Mouse (Mus musculus): ENCODE data around the gene Cpz. TPM values are rescaled to one million over a fixed set of nuclear protein-coding genes. Genes with fewer than 3 reads are reported as not detected.
A peak's percentile ranks its signal among the peaks of the same experiment; 100 is the strongest.

Gene Cpz
- under 1 TPM; 0.14 to 0.51 (median 0.20) TPM for total RNA-seq (2022)

DNA sequence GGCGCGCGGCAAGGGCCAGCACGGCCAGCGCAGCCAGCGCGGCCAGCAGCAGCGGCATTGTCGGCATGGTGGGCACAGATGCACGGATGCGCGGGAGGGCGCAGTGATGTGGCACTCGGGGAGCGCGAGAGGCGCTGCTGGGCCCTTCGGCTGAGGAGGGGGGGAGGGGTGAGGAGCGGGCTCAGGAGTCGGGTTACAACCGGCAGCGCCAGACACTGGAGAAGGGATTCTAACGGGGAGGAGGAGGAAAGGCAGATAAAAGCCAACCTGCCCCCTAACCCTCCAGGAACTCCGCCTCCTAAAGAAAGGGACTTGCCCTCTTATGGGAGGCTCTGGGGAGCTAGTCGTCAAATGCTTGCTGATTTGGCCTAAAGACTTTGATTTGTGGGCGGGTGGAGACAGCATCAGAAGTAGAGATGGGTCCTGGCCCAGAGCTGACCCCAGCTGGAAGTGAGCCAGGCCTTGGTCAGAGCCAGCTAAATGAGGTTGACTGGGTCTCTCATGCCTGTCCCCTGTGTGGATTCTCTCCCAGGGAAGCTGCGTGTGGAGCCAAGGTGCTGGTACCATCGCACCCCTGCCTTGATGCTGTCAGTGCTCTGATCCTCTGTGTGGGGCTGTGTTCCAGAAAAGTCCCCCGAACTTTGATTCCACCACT lies at the start of gene Cpz:
Gene Cpz, minus strand, starts transcription at position 230 of the 655 bp plus-strand sequence.
- no peak for DNase-seq (ENCODE audit: low spot score in 2 of 2)

DNA sequence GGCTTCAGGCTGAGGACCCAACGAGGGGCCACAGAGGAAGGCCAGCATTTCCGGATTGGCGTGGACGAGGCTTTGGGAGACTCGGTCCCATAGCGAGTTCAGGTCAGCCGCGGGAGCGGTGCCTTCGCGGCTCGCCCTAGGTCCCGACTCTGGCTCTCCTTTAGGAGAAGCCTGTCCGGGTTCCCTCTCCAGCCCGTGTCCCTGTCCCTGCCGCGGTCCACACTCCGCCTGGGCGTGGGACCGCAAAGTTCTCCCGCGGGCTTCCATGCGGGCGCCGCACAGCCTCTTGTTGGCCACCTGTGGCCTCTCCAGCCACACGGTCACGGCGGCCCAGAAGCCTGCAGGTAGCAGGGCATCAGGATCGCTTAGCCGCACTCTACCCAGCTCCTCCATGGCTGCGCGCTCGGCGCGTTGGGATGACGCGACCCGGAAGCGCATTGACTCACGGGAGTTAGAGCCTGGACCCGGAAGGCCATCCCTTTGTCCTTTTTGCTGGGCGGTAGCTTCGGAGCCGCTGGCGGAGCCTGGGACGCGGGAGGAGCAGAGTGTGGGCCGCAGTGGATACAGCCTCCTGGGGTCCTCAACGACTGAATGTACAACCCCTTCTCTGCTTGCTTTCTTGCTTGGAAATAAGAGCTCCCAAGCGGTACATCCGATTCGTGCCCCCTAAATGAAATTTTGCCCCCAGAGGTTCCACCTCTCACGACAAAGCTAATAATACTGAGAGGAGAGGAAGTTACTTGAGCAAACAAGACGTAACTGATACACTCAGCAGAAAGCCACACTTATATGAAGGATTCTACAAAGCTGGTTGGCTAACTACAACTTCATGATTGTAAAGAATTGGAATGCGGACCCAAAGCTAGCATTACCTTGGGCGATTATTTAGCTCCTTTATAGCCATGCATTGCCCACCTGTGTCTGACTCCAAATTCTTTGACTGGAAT lies 49.4 kb upstream of the Cpz start, which contains the start of gene Trmt44:
Gene Trmt44, minus strand, starts transcription at position 418 of the 947 bp plus-strand sequence.
- peak; percentile 84 to 93 for DNase-seq (ENCODE audit: low spot score in 2 of 2)

DNA sequence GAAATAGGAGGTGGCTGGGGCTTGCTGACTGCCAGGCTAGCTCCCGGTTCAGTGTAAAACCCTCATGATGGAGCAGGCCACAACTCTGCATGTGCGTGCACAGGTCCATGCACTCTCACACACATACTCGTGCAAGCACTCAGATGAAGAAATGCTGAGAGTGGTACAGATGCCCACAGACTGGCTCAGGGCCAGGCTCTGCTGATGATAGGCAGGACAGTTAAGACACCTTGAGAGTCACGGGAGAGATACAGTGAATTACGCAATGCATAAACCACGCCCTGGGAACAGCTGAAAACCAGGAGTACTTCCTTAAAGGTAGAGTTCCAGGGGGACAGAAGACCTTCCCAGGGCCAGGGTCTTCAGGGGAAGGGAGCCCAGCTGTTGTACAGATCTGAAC lies 46.0 kb upstream of the Cpz start:
- DNase-seq (ENCODE audit: low spot score in 2 of 2), result no peak

DNA sequence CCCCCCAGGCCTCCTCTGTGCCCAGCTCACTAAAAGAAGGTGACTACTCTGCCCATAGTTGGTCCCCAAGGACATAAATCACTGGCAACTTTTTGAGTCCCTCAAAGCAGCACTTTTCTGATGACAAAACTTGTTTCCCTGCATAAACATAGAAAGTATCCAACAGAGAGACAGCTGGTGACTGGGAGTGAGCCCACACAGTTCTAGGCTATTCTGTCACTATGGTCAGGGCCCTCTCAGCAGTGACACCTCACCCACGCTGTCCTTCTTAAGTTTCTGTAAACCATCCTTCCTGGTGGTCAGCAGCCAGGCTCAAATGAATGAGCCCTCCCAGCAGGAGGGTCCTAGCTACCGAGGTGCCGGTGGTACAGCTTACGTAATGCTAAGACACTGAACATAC lies 41.1 kb upstream of the Cpz start:
- DNase-seq (ENCODE audit: low spot score in 2 of 2), result no peak

DNA sequence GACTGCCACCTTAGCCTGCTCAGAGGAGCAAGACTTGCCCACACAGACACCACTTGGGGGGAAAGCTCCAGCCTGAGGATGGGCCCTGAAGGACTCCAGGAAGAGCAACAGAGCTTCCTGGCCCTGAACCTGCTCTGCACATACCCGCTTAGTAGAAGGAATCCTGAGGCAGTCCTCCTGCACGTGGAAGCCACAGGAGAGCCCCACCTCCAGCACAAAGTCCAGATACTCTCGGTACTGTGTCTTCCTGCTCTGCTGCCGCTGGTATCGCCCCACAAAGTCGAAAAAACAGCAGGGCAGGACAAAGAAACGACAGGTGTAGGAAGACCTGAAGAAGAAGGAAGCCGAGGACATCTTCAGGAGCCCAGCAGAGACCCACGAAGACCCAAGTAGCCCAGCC lies 39.7 kb upstream of the Cpz start:
- no peak for DNase-seq (ENCODE audit: low spot score in 2 of 2)

DNA sequence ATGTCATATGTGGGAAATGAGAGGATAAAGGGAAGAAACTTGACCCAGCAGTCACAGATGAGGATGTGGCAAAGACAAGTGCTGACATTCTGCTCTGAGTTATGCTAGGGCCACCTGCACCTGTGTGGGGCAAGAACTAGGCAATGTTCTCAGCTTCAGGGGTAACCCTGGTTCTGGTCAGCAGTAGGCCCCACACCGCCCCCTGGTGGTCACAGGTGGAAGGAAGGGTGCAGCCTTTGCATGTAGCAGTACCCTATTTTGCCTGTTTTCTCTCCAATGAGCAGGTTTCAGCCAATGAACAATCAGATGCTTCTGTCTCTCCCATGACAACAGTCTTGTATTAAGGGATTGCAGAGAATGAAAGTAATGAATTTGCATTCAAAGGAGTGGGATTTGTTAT lies 38.0 kb upstream of the Cpz start:
- peak in 1 of 2 experiments; percentile 62 for DNase-seq (ENCODE audit: low spot score in 2 of 2)

DNA sequence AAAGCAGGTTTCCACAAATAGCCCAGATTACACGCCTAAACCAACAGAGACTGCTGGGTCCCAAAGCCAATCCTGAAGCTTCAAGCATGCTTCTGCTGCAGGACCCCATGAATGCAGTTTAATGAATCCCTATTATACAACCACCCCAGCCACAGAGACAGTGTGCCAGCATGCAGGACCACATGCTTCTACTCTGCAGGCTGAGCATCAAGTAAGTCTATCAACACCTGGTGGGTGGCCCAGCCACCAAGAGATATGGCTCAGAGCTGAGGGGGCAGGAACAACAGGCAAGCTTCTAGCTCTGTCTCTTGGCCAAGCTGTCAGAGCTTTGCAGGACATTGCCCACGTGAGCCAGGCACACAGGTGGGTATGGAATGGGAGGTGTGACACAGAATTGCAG lies 37.1 kb upstream of the Cpz start:
- peak in 1 of 2 experiments; percentile 83 for DNase-seq (ENCODE audit: low spot score in 2 of 2)

DNA sequence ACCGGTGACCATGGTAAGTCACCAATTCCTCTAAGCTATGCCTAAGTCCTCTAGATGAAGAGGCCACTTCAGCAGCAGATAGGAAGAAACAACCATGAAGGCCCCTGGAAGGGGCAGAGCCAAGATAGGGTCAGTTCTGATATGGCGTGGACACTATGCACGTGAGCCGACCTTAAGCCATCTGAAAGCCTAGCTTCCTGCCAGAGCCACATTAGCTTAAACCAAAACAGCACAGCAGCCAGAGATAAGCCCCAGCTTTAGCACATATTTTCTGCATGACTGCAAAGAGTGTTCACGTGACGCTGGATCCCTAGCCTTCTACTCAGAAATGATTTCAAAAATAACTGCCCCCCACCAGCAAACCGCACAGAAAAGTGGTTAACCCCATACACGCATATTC lies 33.9 kb upstream of the Cpz start:
- no peak for DNase-seq (ENCODE audit: low spot score in 2 of 2)

DNA sequence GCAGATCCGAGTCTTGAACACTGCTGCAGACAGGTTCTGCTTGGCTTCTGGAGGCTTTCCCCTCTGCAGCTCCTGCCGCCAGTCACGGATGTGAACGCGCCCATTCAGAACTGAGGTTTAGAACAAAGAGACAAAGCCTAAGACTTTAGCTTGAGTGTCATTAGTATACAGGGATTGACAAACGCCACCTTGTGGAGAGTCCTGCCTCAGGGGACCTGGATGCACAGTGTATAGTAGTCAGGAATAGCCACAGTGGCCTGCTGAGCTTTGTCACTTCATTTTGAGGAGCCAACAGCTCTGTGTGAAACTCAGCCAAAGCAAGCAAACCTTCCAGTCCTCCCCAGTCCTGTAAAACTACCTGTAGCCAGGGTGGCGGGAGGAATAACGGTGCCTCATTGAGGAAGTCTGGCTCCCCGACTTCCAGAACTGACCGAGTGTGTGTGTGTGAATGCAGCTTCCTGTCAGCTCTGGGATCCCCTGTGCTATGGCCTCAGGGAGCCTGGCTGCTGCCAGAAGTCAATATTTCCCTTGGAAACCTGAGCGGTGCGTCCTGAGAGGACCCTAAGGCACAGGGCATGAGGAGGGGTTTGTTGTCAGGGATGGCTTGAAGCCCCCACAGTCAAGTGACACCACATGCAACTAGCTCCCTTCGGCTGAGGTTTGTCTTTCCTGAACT lies 32.6 kb upstream of the Cpz start:
- no peak for DNase-seq (ENCODE audit: low spot score in 2 of 2)

DNA sequence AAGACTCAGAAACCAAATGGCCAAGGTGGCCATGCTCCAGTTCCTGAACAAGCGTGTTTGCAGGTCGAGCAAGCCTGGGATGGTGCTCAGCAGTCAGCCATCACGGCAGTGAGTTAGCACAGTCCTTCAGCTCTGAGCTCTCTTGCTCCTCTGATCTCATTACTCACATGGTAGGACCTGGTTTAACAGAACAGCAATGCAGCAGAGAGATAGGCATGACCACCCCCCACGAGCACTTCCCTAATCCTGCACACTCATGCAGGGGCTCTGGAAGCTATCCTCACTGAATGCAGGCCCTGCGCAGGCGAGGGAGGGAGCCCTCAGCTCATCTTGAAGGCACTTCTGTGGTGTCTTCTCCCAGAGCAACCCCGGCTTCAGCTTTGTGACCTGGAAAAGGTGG lies 30.9 kb upstream of the Cpz start:
- DNase-seq (ENCODE audit: low spot score in 2 of 2), result no peak

DNA sequence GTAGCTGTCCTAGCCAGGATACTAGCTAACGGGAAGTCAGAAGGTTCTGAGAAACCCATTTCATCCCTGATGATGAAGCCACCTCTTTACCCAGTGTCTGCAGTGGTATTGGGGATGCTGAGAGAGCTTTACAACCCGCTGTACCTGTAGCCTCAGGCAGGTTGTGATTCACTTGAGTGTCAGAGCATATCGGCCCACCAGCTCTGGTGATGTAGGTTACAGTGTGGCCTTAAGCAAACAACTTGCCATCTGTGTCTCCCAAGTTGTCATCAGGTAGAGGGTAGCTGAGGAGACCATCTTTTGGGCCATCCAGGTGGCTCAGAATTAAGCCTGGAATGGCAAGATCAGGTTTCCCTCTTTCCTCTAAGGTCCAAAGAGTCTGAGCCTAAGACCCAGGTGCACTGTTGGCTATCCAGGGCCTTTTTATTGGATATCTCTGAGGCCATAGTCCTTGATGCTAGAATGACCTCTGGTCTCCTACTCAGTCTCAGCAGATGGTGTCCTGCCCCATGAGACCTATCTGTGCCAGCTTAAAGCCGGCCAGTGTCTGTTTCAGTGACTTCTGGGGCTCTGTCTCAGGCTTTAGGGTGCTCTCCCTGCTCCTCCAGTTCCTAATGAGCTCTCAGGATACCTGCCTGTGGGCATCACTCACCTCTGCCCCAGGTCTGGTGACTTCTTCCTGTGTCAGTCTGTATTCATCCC lies 27.5 kb upstream of the Cpz start:
- DNase-seq (ENCODE audit: low spot score in 2 of 2), result no peak

DNA sequence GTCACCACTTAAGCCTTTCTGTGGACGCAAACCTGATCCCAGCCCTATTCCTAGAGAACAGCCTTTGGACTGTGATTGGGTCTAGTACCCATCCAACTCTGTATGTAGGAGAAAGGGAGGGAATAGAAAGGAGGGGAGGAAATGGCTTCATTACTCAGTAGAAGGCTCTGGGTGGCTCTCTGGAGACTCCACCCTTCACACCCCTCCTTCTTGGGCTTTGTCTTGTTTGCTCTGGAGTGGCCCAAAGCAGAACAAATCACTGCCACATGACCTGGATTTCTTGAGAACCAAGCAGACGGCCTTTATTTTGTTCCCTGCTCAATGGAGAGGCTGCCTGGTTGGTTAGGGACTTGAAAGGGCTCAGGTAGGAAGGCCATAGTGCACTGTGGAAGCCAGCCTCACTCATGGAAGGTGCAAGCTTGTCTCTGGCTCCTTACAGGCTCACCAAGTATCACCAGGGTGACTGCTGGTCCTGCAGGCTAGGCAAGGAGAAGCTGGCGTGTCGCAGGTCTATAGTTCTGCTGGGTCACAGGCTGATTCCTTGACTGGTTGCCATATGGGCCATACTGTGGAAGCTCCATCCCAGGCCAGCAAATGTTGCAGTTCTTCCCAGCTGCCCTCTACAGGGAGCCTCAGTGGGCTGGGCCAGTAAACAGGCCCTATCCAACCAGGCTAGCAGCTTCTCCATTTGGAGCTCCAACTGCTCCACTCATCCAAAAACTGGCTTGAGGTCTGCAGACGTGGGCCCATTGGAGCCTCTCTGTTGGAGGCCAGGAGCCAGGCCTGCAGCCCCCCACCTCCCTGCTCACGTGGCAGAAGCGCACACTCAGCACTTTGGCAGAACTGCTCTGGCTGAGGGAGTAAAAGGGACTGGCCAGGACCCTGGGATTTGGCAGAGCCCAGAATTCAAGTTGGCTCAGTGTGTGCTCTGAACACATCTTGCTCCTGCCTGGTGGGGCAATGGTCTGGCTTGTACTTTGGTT lies 26.6 kb upstream of the Cpz start:
- DNase-seq (ENCODE audit: low spot score in 2 of 2), result no peak

DNA sequence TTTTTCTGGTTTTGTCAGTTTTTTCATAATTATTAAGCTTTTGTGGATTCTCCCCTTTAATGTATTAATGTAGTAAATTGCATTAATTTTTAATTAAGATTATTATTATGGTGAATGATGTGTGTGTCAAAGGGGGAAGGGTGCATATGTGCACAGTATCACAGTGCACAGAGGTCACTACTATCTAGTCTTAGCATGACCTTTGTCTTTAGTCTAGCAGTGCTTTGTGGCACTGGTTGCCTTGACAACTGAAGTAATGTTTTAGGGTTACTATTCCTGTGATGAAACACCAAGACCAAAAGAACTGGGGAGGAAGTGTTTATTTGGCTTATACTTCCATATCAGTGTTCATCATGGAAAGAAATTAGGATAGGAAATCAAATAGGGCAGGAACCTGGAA lies 20.6 kb upstream of the Cpz start:
- no peak for DNase-seq (ENCODE audit: low spot score in 2 of 2)

DNA sequence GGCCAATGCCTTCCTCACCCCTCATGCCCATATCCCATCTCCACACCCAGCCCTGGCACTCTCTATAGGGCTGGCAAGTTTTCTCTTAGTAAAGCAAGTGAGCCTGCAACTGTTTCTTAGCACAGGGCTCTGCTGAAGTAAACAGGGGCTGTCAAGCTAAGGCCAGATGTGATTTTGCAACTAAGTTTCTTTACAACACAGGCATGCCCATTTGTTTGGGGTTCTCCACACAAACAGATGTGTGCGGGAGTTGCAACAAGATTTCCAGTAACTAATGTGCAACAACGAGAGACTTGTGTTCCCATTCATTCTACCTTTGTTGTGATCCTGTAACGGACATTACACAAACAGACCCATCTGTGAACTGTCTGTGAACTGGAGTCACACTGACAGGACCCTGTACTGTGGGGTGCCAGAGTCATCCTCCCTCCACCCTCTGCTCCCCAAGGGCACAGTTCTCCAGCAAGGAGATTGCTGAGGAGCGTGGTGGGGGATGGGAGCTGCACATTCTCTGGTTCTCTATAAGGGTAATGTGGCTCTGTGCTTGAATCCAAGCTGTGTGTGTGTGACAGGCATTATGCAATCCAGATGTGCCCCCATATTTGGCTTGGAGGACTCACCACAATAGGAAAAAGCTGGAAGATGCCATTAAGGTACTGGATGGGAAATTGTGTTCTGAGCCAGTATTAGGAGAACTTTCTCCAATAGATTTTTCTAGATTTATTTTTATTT lies 15.7 kb upstream of the Cpz start:
- DNase-seq (ENCODE audit: low spot score in 2 of 2), result no peak

DNA sequence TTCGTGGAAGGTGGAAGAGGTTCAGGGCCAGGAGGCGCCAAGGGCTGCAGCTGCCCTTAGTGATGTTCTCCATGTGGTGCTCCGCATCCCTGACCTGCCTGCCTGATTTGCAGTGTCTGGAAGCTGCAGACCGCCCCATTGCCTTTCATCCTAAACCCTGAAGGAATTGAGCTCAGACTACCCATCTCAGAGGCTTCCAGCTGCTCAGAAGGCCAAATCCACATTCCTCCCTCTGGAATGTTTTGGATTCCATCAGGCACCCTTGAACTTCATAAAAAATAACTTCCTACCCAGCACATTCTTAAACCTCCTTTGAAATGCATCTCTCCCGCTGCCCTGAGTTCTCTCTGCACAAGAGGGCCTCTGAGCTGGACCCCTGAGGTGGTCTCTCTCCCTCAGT lies 15.1 kb upstream of the Cpz start:
- no peak for DNase-seq (ENCODE audit: low spot score in 2 of 2)

DNA sequence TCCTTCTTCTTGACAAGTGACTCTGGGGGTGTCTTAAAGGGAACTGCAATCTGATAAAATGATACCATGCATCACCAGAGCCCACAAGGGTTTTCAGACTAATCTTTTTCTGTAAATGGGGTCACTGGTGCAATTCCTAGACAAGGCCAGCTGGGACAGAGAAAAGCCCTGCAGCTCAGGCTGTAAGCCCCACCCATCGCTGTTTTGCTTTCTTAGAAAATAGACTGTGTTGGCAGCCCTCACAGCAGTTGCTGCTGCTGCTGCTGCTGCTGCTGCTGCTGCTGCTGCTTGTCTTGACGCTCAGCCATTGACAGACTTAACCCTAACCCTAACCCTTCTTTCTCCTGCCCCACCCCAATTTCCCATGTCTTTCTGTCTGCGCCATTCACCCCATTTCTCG lies 14.1 kb upstream of the Cpz start:
- DNase-seq (ENCODE audit: low spot score in 2 of 2), result no peak

DNA sequence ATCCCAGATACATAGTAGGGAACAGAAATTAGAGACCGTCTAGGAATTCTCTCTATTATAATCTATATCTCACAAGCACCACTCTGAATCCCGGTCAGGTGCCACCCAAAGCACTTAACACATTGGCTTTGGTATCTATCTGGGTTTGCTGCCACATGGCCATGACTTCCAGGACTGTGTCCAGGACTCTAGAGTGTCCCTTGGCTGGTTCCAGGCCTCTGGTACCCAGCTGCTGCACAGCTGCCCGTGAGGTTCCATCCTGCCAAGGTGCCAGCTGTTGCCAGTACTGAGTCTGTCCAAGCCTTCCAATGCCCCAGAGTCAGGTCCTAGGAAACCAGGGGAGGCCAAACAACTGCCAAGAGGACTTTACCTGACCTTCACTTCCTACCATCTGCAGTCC lies 12.5 kb upstream of the Cpz start:
- no peak for DNase-seq (ENCODE audit: low spot score in 2 of 2)

DNA sequence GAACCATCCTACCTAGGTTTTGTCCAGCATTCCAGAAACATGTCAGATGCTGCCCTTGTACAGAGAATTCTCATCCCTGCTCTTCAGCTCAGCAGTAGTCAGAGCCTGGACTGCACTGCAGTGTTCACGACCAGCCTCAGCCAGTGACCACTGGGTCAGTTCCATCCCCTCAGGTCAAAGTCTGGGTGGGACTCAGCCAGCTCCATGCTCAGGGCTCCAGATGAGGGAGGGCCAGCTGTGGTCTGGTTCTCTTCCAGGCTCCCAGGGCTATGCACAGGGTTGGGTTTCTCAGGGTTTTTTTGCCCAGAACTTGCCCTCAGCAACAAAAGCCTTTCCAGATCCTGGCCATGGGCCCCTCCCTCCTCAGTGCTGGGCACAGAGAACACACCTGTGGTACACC lies 12.0 kb upstream of the Cpz start:
- DNase-seq (ENCODE audit: low spot score in 2 of 2), result no peak

DNA sequence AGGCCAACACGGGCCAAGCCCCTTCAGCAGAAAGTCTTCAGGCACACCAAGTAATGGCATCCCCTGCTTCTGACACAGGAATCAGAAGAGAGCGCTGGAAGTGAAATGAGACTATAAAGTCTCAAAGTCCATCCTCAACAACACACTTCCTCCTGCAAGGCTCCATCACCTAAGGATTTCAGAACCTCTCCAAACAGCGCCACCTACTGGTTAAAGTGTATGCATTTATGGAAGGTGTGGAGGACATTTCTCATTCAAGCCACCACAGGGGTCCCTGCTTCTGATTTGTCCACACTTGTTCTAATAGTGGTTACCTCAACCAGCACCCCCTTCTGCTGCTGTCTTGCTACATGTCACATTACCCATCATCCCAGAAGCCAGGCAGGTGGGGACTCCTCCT lies 10.8 kb upstream of the Cpz start:
- no peak for DNase-seq (ENCODE audit: low spot score in 2 of 2)

DNA sequence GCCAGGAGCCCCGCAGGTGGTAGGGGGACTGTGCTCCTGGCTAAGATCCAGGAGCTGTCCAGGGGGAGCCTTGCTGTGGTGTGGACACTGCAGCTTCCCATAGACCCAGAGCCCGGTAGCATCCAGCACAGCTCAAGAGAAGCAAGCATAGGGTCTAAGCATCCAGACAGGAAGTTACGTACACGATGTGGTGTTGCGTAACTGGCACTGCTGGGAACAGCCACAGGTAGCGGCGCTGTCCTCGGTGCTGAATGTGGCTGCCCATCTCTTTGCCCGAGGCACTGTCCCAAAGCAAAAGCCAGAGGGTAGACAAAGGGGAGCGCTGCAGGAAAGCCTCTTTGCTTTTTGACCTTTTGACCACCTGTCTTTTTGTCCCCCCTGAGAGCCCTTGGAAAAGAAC lies 6.1 kb upstream of the Cpz start:
- no peak for DNase-seq (ENCODE audit: low spot score in 2 of 2)

Data from left cerebral cortex, adult 8-10 months (tissue).